Mouse (Mus musculus): ENCODE measurements around the gene St6galnac3. TPM values are rescaled to one million over a fixed set of nuclear protein-coding genes. Genes with fewer than 3 reads are reported as not detected.
A peak's percentile ranks its signal among the peaks of the same experiment; 100 is the strongest.
"Not testable (repeated sequence)": the region's sequence is repeated elsewhere in the genome, so short reads cannot be mapped to it uniquely, and the experiment has no call there.

The St6galnac3 gene
- total RNA-seq (2021): 10 to 100 TPM; 25.9 to 27.4 TPM
- long read RNA-seq, experiment 1, partial matches to known transcripts: 0 of 5 reads
- long read RNA-seq, experiment 1, other reads (novel, unspliced or antisense): 5 of 5 reads
- long read RNA-seq, experiment 2, partial matches to known transcripts: 0 of 4 reads
- long read RNA-seq, experiment 2, other reads (novel, unspliced or antisense): 4 of 4 reads

GRCm38 (mm10) chr3:153724701-153725668 is at the start of gene St6galnac3:
TSS of gene St6galnac3 (minus strand) at chr3:153725174.
- peak; percentile 63 for TF ChIP-seq CTCF (conservative IDR thresholded peaks at IDR 0.05)
- peak; percentile 82 to 84 for DNase-seq (ENCODE audit: low spot score in 2 of 2)
- peak within 1 kb of the TSS; percentile 93 for H3K4me3 ChIP-seq
- peak within 1 kb of the TSS; percentile 92 for H3K27ac ChIP-seq

- no peak for TF ChIP-seq CTCF (conservative IDR thresholded peaks at IDR 0.05)
- DNase-seq (ENCODE audit: low spot score in 2 of 2): no peak
- Histone ChIP-seq H3K4me3 (no peak overlapping the region), H3K27ac (no peak overlapping the region)
These were observed 49.6 kb upstream of the St6galnac3 start for GRCm38 (mm10) chr3:153774568-153774967.

GRCm38 (mm10) chr3:153771479-153771878 is 46.5 kb upstream of the St6galnac3 start:
- no peak overlapping the region for H3K27ac ChIP-seq
- no peak for DNase-seq (ENCODE audit: low spot score in 2 of 2)
- H3K4me3 ChIP-seq: no peak overlapping the region
- no peak for TF ChIP-seq CTCF (conservative IDR thresholded peaks at IDR 0.05)

- Histone ChIP-seq H3K27ac (no peak overlapping the region), H3K4me3 (no peak overlapping the region)
- TF ChIP-seq CTCF (conservative IDR thresholded peaks at IDR 0.05): no peak
- DNase-seq (ENCODE audit: low spot score in 2 of 2): no peak
These were observed 45.6 kb upstream of the St6galnac3 start for GRCm38 (mm10) chr3:153770573-153770972.

- DNase-seq (ENCODE audit: low spot score in 2 of 2): no peak
- H3K27ac ChIP-seq: no peak overlapping the region
- TF ChIP-seq CTCF (conservative IDR thresholded peaks at IDR 0.05): no peak
- H3K4me3 ChIP-seq: no peak overlapping the region
These were observed 44.2 kb upstream of the St6galnac3 start for GRCm38 (mm10) chr3:153769220-153769619.

- no peak overlapping the region for H3K27ac ChIP-seq
- no peak for TF ChIP-seq CTCF (conservative IDR thresholded peaks at IDR 0.05)
- no peak overlapping the region for H3K4me3 ChIP-seq
- DNase-seq (ENCODE audit: low spot score in 2 of 2): no peak
These were observed 40.2 kb upstream of the St6galnac3 start for GRCm38 (mm10) chr3:153765171-153765570.

GRCm38 (mm10) chr3:153764760-153765159 is 39.8 kb upstream of the St6galnac3 start:
- H3K27ac ChIP-seq: no peak overlapping the region
- H3K4me3 ChIP-seq: no peak overlapping the region
- no peak for DNase-seq (ENCODE audit: low spot score in 2 of 2)
- no peak for TF ChIP-seq CTCF (conservative IDR thresholded peaks at IDR 0.05)

- Histone ChIP-seq H3K27ac (no peak overlapping the region), H3K4me3 (no peak overlapping the region)
- TF ChIP-seq CTCF (conservative IDR thresholded peaks at IDR 0.05): no peak
- no peak for DNase-seq (ENCODE audit: low spot score in 2 of 2)
These were observed 36.2 kb upstream of the St6galnac3 start for GRCm38 (mm10) chr3:153761171-153761570.

GRCm38 (mm10) chr3:153759269-153759668 is 34.3 kb upstream of the St6galnac3 start:
- no peak for TF ChIP-seq CTCF (conservative IDR thresholded peaks at IDR 0.05)
- Histone ChIP-seq H3K4me3 (no peak overlapping the region), H3K27ac (no peak overlapping the region)
- no peak for DNase-seq (ENCODE audit: low spot score in 2 of 2)

- peak; percentile 56 for TF ChIP-seq CTCF (conservative IDR thresholded peaks at IDR 0.05)
- Histone ChIP-seq H3K4me3 (no peak overlapping the region), H3K27ac (no peak overlapping the region)
- no peak for DNase-seq (ENCODE audit: low spot score in 2 of 2)
These were observed 31.6 kb upstream of the St6galnac3 start for GRCm38 (mm10) chr3:153756500-153756996.

- H3K4me3 ChIP-seq; H3K27ac ChIP-seq; DNase-seq (ENCODE audit: low spot score in 2 of 2): not testable (repeated sequence)
These were observed 30.9 kb upstream of the St6galnac3 start for GRCm38 (mm10) chr3:153755785-153756326.

- no peak overlapping the region for H3K4me3 ChIP-seq
- TF ChIP-seq CTCF (conservative IDR thresholded peaks at IDR 0.05): no peak
- no peak for DNase-seq (ENCODE audit: low spot score in 2 of 2)
- H3K27ac ChIP-seq: no peak overlapping the region
These were observed 26.5 kb upstream of the St6galnac3 start for GRCm38 (mm10) chr3:153751435-153751834.

- Histone ChIP-seq H3K27ac (no peak overlapping the region), H3K4me3 (no peak overlapping the region)
- no peak for DNase-seq (ENCODE audit: low spot score in 2 of 2)
- no peak for TF ChIP-seq CTCF (conservative IDR thresholded peaks at IDR 0.05)
These were observed 24.4 kb upstream of the St6galnac3 start for GRCm38 (mm10) chr3:153749359-153749758.

Measured in layer of hippocampus, adult 2 months (tissue).